Mouse (Mus musculus) bone marrow macrophage, adult 2 months (primary cell): ENCODE measurements around the gene Gin1.

Experiments
- CTCF ChIP-seq: IDR thresholded peaks from 2 replicates; pipeline ENCODE4 v1.5.1; 2012; ENCODE audit warnings: low read depth, mild to moderate bottlenecking, low read length, moderate library complexity
- POLR2A ChIP-seq: IDR thresholded peaks from 2 replicates; pipeline ENCODE4 v1.6.1; 2012; ENCODE audit warnings: mild to moderate bottlenecking, low read depth, low read length, borderline replicate concordance

DNA sequence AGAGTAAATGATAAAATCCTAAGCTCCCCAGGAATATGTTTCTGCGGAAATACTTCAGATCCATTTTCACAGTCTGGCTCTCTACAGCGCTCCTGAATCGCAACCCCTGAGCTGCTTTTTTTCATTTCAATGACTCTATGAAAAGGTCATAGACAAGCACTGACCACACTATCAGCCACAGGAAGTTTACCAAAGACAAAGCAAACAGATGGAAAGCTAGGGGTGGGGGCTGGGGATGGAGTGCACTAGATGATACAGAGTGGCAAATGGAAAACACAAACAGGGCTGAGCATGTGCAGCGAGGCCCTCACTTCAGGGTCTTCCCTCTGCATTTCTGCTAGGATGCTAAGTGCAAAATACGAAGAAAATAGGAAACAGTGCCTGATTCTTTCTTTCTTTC is 52.2 kb downstream of the Gin1 start:
- TF ChIP-seq CTCF = no peak
- TF ChIP-seq POLR2A = no peak
